Mouse (Mus musculus): ENCODE data around the gene Emx1. TPM values are rescaled to one million over a fixed set of nuclear protein-coding genes. Genes with fewer than 3 reads are reported as not detected.

The Emx1 gene
- polyA plus RNA-seq, 1 experiment, result not detected

GRCm38 (mm10) chr6:85227520-85227919, 40.3 kb downstream of the Emx1 start:
- Histone ChIP-seq H3K27me3 (ENCODE audit: control insufficient read depth, insufficient read depth, low read length) (no peaks in the 10 kb centered on the region), H3K4me1 (ENCODE audit: control insufficient read depth, insufficient read depth, insufficient read length) (no peaks in the 10 kb centered on the region), H3K27ac (ENCODE audit: insufficient read depth, low read length) (no peak overlapping the region), H3K36me3 (ENCODE audit: control insufficient read depth, insufficient read depth, low read length) (no peaks in the 10 kb centered on the region), H3K4me3 (ENCODE audit: extremely low read depth, insufficient read depth, insufficient read length) (no peak overlapping the region)
- no peak for TF ChIP-seq CTCF (IDR thresholded peaks at IDR 0.05; ENCODE audit: extremely low read depth, insufficient read depth, insufficient read length, insufficient replicate concordance)
- no peak for TF ChIP-seq POLR2A (IDR thresholded peaks at IDR 0.05; ENCODE audit: low read depth, low read length)
- WGBS, result 88% methylated on average over 2 of the region's 2 CpGs
- no peak for DNase-seq (ENCODE audit: low read depth in 1 of 2, low spot score in 2 of 2)

- Histone ChIP-seq H3K4me1 (ENCODE audit: control insufficient read depth, insufficient read depth, insufficient read length) (no peaks in the 10 kb centered on the region), H3K4me3 (ENCODE audit: extremely low read depth, insufficient read depth, insufficient read length) (no peak overlapping the region), H3K27ac (ENCODE audit: insufficient read depth, low read length) (no peak overlapping the region), H3K36me3 (ENCODE audit: control insufficient read depth, insufficient read depth, low read length) (no peaks in the 10 kb centered on the region), H3K27me3 (ENCODE audit: control insufficient read depth, insufficient read depth, low read length) (no peaks in the 10 kb centered on the region)
- WGBS, result 72% methylated on average over 3 of the region's 3 CpGs
- TF ChIP-seq POLR2A (IDR thresholded peaks at IDR 0.05; ENCODE audit: low read depth, low read length) (no peak), CTCF (IDR thresholded peaks at IDR 0.05; ENCODE audit: extremely low read depth, insufficient read depth, insufficient read length, insufficient replicate concordance) (no peak)
- no peak for DNase-seq (ENCODE audit: low read depth in 1 of 2, low spot score in 2 of 2)
Observed at GRCm38 (mm10) chr6:85230762-85231161, 43.5 kb downstream of the Emx1 start.

- Histone ChIP-seq H3K27ac (ENCODE audit: insufficient read depth, low read length) (no peak overlapping the region), H3K27me3 (ENCODE audit: control insufficient read depth, insufficient read depth, low read length) (no peaks in the 10 kb centered on the region), H3K4me3 (ENCODE audit: extremely low read depth, insufficient read depth, insufficient read length) (no peak overlapping the region), H3K4me1 (ENCODE audit: control insufficient read depth, insufficient read depth, insufficient read length) (no peaks in the 10 kb centered on the region), H3K36me3 (ENCODE audit: control insufficient read depth, insufficient read depth, low read length) (no peaks in the 10 kb centered on the region)
- no peak for DNase-seq (ENCODE audit: low read depth in 1 of 2, low spot score in 2 of 2)
- TF ChIP-seq POLR2A (IDR thresholded peaks at IDR 0.05; ENCODE audit: low read depth, low read length) (no peak), CTCF (IDR thresholded peaks at IDR 0.05; ENCODE audit: extremely low read depth, insufficient read depth, insufficient read length, insufficient replicate concordance) (no peak)
- 80% methylated on average over 6 of the region's 6 CpGs for WGBS
Observed at GRCm38 (mm10) chr6:85231469-85231868, 44.2 kb downstream of the Emx1 start.

GRCm38 (mm10) chr6:85232045-85232444, 44.8 kb downstream of the Emx1 start:
- no peak overlapping the region for H3K4me3 ChIP-seq (ENCODE audit: extremely low read depth, insufficient read depth, insufficient read length)
- no peak for TF ChIP-seq CTCF (IDR thresholded peaks at IDR 0.05; ENCODE audit: extremely low read depth, insufficient read depth, insufficient read length, insufficient replicate concordance)
- TF ChIP-seq POLR2A (IDR thresholded peaks at IDR 0.05; ENCODE audit: low read depth, low read length), result no peak

GRCm38 (mm10) chr6:85232836-85233623, 45.8 kb downstream of the Emx1 start:
- Histone ChIP-seq H3K4me1 (ENCODE audit: control insufficient read depth, insufficient read depth, insufficient read length) (no peaks in the 10 kb centered on the region), H3K4me3 (ENCODE audit: extremely low read depth, insufficient read depth, insufficient read length) (no peak overlapping the region), H3K27me3 (ENCODE audit: control insufficient read depth, insufficient read depth, low read length) (no peaks in the 10 kb centered on the region), H3K27ac (ENCODE audit: insufficient read depth, low read length) (no peak overlapping the region), H3K36me3 (ENCODE audit: control insufficient read depth, insufficient read depth, low read length) (no peaks in the 10 kb centered on the region)
- 65% methylated on average over 7 of the region's 7 CpGs for WGBS
- TF ChIP-seq CTCF (IDR thresholded peaks at IDR 0.05; ENCODE audit: extremely low read depth, insufficient read depth, insufficient read length, insufficient replicate concordance), result no peak
- DNase-seq (ENCODE audit: low read depth in 1 of 2, low spot score in 2 of 2), result no peak

More at GRCm38 (mm10) chr6:85232045-85232444, 44.8 kb downstream of the Emx1 start:
- Histone ChIP-seq H3K36me3 (ENCODE audit: control insufficient read depth, insufficient read depth, low read length) (no peaks in the 10 kb centered on the region), H3K4me1 (ENCODE audit: control insufficient read depth, insufficient read depth, insufficient read length) (no peaks in the 10 kb centered on the region), H3K27ac (ENCODE audit: insufficient read depth, low read length) (no peak overlapping the region), H3K27me3 (ENCODE audit: control insufficient read depth, insufficient read depth, low read length) (no peaks in the 10 kb centered on the region)
- WGBS, result 75% methylated on average over 4 of the region's 4 CpGs
- DNase-seq (ENCODE audit: low read depth in 1 of 2, low spot score in 2 of 2), result no peak

GRCm38 (mm10) chr6:85234796-85235195, 47.6 kb downstream of the Emx1 start:
- Histone ChIP-seq H3K36me3 (ENCODE audit: control insufficient read depth, insufficient read depth, low read length) (no peaks in the 10 kb centered on the region), H3K27me3 (ENCODE audit: control insufficient read depth, insufficient read depth, low read length) (no peaks in the 10 kb centered on the region), H3K4me1 (ENCODE audit: control insufficient read depth, insufficient read depth, insufficient read length) (no peaks in the 10 kb centered on the region), H3K27ac (ENCODE audit: insufficient read depth, low read length) (no peak overlapping the region), H3K4me3 (ENCODE audit: extremely low read depth, insufficient read depth, insufficient read length) (no peak overlapping the region)
- TF ChIP-seq POLR2A (IDR thresholded peaks at IDR 0.05; ENCODE audit: low read depth, low read length) (no peak), CTCF (IDR thresholded peaks at IDR 0.05; ENCODE audit: extremely low read depth, insufficient read depth, insufficient read length, insufficient replicate concordance) (no peak)
- 83% methylated on average over 5 of the region's 5 CpGs for WGBS
- DNase-seq (ENCODE audit: low read depth in 1 of 2, low spot score in 2 of 2), result no peak

GRCm38 (mm10) chr6:85237001-85237400, 49.8 kb downstream of the Emx1 start:
- no peak for DNase-seq (ENCODE audit: low read depth in 1 of 2, low spot score in 2 of 2)
- 55% methylated on average over 5 of the region's 5 CpGs for WGBS
- H3K4me1 ChIP-seq (ENCODE audit: control insufficient read depth, insufficient read depth, insufficient read length), result no peaks in the 10 kb centered on the region
- TF ChIP-seq CTCF (IDR thresholded peaks at IDR 0.05; ENCODE audit: extremely low read depth, insufficient read depth, insufficient read length, insufficient replicate concordance) (peak; percentile 38; the same call in 1 of the 2 replicates), POLR2A (IDR thresholded peaks at IDR 0.05; ENCODE audit: low read depth, low read length) (no peak)
- no peaks in the 10 kb centered on the region for H3K36me3 ChIP-seq (ENCODE audit: control insufficient read depth, insufficient read depth, low read length)
- no peaks in the 10 kb centered on the region for H3K27me3 ChIP-seq (ENCODE audit: control insufficient read depth, insufficient read depth, low read length)
- no peak overlapping the region for H3K27ac ChIP-seq (ENCODE audit: insufficient read depth, low read length)
- H3K4me3 ChIP-seq (ENCODE audit: extremely low read depth, insufficient read depth, insufficient read length), result no peak overlapping the region

All from spleen, adult 2 months (tissue).